Mouse (Mus musculus) cerebellum, adult 11-12 months (tissue): ENCODE measurements at regions not wholly inside any gene's neighbourhood (a gene's known extent, or its start where the extent isn't known, plus 50 kb on each side); places are given as distances from the start of the nearest gene placed in this dataset.

Experiments
- DNase-seq: peaks from one replicate; pipeline ENCODE4 v3.0.0; 2022

- no peak for DNase-seq
Measured at GRCm38 (mm10) chr14:24770015-24770977, 283.4 kb downstream of the Rps24 start.

- DNase-seq, result no peak
Measured at GRCm38 (mm10) chr14:24771663-24772062, 284.7 kb downstream of the Rps24 start.

GRCm38 (mm10) chr14:24772129-24772528 is 285.2 kb downstream of the Rps24 start:
- no peak for DNase-seq

- DNase-seq, result peak; percentile 95
Measured at GRCm38 (mm10) chr14:24778748-24779630, 292.1 kb downstream of the Rps24 start.

- no peak for DNase-seq
Measured at GRCm38 (mm10) chr14:24781674-24782073, 294.7 kb downstream of the Rps24 start.

- no peak for DNase-seq
Measured at GRCm38 (mm10) chr14:24783889-24784288, 297.0 kb downstream of the Rps24 start.

- no peak for DNase-seq
Measured at GRCm38 (mm10) chr14:24785452-24785851, 298.5 kb downstream of the Rps24 start.

GRCm38 (mm10) chr14:24793375-24794285 is 306.7 kb downstream of the Rps24 start:
- DNase-seq, result peak; percentile 94

- DNase-seq, result peak; percentile 42
Measured at GRCm38 (mm10) chr14:24794359-24794845, 307.5 kb downstream of the Rps24 start.

GRCm38 (mm10) chr14:24797494-24797893 is 310.6 kb downstream of the Rps24 start:
- no peak for DNase-seq

- no peak for DNase-seq
Measured at GRCm38 (mm10) chr14:24798066-24798465, 311.1 kb downstream of the Rps24 start.

- DNase-seq, result no peak
Measured at GRCm38 (mm10) chr14:24803001-24803655, 316.2 kb downstream of the Rps24 start.

GRCm38 (mm10) chr14:24807061-24807460 is 320.1 kb downstream of the Rps24 start:
- DNase-seq, result no peak

GRCm38 (mm10) chr14:24822876-24823567 is 336.1 kb downstream of the Rps24 start:
- DNase-seq, result no peak

GRCm38 (mm10) chr14:24824351-24824750 is 337.4 kb downstream of the Rps24 start:
- no peak for DNase-seq

- DNase-seq, result no peak
Measured at GRCm38 (mm10) chr14:24825722-24826386, 338.9 kb downstream of the Rps24 start.

GRCm38 (mm10) chr14:24826471-24827337 is 339.8 kb downstream of the Rps24 start:
- DNase-seq, result peak; percentile 31

GRCm38 (mm10) chr14:24827381-24828031 is 340.6 kb downstream of the Rps24 start:
- no peak for DNase-seq

GRCm38 (mm10) chr14:24829001-24829400 is 342.1 kb downstream of the Rps24 start:
- no peak for DNase-seq
